Mouse (Mus musculus): Measurements from ENCODE around the gene Anapc1.
"Not testable (repeated sequence)": the region's sequence is repeated elsewhere in the genome, so short reads cannot be mapped to it uniquely, and the experiment has no call there.

The Anapc1 gene

DNA sequence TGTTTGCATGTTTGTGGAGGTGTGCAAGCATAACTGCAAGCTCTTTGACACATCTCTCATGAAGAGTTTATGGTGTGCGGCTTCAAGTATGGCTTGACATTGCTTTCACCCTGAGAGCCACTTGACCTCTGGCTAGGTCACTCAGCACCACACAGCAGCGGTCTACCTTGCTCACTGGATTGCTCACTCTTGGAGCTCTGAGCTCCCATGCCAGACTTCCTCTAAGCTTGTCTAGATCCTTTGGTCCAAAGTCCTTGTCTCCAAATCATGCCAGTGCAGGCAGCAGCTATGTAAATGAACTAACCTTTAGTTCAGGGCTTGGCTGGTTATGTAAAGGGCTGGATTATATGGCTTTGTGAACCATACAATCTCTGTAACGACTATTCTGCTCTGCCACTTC lies 9.2 kb upstream of the Anapc1 start:
- DNase-seq: peak; percentile 82

DNA sequence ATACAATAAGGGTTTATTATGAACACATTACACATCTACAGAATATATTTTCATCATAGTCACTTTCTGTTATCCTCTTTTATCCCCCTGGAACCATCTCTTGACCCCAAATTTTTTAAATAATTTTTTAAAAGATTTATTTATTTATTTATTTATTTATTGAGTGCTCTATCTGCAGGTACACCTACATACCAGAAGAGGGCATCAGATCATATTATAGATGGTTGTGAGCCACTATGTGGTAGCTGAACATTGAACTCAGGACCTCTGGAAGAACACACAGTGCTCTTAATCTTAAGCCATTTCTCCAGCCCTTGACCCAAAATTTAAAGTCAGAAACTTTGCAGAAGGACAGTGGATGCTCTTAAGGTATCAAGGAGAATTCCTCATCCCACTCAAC lies 7.4 kb upstream of the Anapc1 start:
- DNase-seq: no peak

DNA sequence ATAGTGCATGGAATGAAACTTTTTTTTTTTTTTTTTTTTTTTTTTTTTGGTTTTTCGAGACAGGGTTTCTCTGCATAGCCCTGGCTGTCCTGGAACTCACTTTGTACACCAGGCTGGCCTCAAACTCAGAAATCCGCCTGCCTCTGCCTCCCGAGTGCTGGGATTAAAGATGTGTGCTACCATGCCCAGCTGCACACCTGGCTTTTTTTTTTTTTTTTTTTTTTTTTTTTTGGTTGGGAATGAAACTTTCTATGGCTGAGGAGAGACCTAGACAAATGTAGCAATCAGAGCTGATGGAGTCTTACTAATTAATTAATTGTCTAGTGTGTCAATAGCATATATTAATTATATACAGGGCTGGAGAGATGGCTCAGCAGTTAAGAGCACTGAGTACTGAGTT lies 6.6 kb upstream of the Anapc1 start:
- DNase-seq: not testable (repeated sequence)

DNA sequence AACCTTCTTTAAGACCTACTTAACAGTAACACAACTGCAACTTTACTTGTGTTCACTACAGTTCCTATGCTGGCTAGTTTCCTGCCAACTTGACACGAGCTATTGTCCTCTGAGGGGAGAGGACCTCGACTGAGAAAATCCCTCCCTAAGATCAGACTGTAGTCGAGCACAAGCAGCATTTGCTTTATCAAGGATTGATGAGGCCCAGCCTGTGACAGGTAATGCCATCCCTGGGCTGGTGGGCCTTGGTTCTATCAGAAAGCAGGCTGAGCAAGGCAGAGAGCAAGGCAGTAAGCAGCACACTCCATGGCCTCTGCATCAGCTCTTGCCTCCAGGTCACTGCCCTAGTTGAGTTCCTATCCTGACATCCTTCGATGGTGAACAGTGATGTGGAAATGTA lies 6.0 kb upstream of the Anapc1 start:
- DNase-seq: no peak

DNA sequence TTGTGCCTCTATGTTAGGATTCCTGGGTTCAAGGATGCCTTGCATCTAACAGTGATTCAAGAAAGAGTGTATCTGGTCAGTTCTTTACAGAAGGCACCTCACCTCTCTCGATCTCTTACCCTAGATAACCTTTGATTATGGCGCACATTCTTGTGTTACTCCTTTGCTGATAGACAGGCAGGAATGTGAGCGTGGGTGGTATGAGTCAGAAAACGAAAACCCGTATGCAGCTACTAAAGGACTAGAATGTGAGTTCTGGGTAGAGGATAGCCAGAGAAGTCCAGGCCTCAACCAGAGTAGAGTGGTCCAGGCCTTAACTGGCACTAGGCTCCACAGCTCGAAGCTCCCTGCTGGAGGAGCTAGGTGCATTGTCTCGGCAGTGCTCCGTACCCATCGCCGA lies 5.6 kb upstream of the Anapc1 start:
- no peak for DNase-seq

DNA sequence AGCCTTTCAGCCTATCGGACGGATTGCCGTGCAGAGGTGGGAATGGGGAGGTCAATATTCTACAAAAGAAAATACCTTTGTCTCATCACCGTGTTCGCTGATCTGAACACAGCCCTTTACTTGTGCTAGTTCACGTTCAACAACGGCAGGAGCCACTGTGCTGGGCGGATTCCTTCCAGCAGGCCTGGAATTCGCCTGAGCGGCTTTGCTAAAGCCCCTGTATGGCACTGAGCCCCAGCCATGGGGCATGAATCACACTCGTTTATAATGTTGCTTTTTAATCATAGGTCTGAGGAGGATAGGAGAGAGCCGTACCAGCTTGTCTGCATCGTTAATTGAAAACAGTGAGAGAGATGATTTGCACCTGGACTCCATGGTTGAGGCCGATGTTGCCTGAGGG lies 5.1 kb upstream of the Anapc1 start:
- DNase-seq: no peak

DNA sequence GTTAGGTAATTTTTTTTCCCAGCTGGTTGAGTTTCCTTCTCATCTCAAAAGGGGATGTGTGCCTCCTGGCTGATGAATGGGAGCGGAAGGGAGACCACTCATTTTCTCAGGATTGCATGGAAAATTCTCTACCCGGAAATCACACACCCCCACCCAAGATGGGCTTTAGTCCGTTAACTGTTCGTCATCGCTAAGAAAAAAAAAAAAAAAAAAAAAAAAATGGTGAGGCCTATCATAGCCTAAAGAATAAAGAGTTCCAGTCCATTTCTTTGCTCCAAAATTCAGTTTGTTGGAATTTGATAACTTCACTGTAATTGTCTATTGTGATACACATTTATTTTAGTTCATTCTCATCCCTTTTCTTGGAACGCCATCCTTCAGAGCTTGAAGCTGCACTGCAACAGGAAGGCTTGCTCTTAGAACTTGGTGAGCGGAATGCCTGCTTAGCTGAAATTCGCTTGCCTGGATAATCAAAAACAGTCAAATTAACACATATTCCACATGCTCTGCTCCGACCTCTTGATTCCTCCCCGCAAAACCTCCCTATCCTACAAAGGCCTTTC lies 448 bp upstream of the Anapc1 start:
- DNase-seq: no peak

DNA sequence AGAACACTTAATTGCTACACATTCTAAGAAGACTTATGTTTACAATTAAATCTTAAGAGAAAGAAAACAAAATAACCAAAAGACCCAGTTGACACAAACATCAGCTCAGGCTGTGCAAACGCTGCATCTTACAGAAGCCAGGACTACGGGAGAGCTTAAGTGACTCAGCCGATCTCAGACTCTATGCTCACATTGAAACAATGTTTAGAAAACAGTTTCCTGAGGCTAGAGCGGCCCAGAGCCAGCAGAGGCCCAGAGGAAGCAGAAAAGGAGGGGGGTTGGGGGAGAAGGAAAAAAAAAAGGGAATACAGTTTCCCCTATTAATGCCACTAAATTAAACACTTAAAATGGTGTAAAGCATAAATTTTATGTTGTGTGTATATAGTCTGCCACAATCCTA lies 6.5 kb downstream of the Anapc1 start:
- DNase-seq: no peak

DNA sequence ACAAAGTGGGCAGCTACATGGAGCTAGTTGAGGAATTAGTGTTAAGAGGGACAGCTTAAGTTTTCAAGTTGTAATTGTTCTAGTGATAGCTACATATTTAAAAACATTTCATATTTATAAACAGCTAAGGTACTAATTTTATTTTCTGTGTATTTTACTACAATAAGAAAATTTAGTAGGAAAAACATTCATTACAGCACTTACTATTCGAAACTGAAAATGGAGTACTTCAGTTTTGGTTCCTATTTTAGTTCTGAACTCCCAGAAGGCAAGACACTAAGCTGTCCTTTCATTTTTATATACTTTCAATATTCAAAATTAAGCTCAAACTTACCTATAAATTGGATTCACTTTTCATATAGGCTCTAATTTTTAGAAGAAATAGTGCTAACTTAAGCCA lies 66.6 kb downstream of the Anapc1 start:
- no peak for DNase-seq

DNA sequence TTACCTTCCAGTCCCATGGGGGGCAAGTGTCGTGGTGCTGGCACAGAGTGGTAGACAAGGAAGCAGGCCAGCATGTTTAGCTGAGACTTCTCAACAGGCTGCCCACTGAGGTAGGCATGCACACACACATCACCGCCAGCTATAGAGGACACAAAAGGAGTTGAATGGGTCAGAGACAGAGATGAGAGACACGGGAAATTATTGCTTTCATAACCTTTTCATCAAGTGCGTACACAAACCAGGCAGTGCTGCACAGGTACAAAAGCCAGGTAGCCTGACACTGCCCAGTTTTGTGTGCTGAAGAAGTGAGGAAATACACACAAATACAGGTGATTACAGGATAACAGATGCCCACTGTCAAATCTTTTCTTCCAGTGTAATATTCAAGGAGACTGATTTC lies 71.8 kb downstream of the Anapc1 start:
- no peak for DNase-seq

DNA sequence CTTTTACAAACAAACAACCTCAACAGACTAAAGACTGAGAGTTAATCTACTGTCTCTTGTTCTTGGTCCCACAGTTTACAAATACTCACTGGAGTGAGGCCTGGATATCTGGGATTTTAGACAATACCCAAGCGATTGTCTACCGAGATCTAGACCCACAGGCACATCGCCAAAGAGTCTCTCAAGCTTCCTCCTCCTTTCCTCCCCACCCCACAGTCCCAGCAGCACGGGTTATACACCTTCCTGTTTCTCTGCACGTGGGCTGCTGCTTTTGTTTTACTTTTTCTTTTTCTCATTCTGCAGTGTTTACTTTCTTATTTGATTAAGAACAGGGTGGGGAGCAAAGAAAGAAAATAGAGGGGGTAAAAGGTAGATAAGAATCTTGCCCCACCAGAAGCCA lies 73.8 kb downstream of the Anapc1 start:
- no peak for DNase-seq

DNA sequence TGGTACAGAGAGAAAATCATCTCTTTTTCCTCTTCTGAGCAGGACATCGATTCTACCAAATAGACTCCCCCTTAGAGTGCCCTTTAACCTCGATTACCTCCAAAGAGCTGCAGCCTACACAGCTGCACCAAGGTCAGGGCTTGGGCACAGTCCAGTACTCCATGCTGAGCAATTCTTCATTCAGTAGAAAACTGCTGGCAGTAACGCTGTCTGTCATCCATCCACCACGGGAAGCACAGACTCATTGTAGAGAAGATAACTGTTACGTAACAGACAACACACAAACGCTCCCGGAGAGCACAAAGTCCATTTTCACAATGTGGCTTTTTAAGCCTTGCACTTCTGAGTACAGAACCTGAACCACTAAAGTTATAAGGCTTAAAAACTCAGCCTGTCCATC lies 74.9 kb downstream of the Anapc1 start:
- DNase-seq: peak; percentile 70

DNA sequence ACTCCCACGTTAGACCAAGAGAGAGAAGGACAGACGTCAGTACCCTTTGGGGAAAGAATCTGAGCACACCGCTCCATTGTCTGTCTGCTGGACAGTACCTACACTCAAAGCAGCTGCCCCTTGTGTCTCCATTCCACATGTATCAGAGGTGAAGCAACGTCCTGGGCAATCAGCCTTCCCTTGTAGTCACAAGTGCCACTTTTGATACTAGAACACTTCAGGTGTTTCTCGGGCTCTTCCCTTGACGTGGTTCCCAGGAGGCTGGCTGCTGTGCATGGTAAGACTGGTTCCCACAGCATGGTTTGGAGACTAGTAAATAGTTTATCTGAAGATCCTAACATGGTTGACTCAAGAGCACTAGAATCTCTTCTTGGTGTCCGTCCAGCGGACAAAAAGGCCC lies 76.0 kb downstream of the Anapc1 start:
- no peak for DNase-seq

DNA sequence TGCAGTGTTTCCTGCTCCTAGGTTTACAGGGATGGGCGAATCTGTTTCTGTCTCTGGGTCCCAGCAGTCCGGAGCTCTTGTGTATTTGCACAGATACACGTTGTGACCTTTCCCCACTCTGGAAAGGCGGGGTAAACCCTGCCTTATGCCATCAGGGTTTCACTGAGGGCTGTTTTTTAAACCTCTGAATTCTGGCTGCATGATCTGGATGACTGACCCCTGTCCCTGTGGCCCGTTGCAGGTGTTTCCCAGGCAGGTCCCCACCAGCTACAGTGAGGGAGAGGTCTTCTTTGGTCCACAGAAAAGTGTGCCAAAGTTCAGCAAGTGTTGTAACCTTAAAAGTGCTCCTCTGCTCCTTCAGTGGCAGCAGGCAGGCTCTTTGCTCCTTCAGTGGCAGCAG lies 77.9 kb downstream of the Anapc1 start:
- DNase-seq: no peak

DNA sequence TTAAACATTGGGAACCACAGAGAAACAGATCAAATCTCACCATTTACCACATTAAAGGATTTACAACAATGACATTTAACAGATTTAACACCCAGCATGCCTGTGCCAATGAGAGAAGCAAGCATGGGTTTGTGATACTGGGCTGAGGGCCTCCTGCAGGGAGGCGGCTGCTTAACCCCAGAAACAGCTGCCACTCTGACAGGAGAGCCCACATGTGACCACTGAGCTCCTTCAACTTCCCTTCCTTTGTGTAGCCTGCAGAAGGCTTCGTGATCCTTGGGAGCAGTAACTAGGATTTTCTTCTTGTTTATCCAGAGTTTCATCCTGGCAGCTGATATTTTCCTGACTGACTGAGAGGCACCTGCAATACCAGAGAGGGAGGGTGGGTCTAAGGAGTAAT lies 85.7 kb downstream of the Anapc1 start:
- no peak for DNase-seq

DNA sequence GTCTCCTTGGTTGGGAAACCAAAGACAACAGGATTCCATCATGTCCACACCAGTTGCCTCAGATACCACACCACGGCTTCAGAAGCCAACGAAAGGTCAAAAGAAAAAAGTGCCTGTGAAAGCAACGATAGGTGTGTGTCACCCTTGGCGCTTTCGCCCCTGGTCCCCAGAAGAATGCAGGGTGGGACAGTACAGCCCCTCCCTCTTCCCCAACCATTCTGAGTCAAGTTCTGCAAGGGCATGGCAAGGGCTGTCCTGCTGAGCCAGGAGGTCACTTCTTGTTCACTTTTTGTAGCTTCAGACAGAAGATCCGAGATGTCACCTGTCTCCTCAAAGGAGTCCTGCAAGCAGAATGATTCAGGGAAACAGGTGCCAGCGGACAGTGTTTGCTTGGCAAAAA lies 94.9 kb downstream of the Anapc1 start:
- no peak for DNase-seq

DNA sequence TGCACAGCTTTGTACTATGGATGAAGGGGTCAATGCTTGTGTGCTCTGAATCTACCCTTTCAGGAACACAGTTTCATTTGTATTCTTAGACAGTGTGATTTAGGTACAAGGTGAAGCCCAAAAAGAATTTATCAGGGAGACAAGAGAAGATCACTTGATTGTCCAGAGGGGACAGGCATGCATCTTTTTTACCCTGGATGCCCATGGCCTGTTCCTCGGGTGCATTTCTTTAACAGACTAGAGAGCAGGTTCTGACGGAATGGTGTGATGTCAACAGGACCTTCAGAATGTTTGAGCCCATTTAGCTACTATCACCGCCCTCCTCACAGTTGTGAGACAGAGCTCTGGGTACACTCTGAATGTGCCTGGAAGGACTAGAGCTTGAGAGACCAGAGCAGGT lies 96.3 kb downstream of the Anapc1 start, which contains the start of gene Spdye4c:
Gene Spdye4c, plus strand, starts transcription at position 301 of the 400 bp plus-strand sequence.
- no peak for DNase-seq

DNA sequence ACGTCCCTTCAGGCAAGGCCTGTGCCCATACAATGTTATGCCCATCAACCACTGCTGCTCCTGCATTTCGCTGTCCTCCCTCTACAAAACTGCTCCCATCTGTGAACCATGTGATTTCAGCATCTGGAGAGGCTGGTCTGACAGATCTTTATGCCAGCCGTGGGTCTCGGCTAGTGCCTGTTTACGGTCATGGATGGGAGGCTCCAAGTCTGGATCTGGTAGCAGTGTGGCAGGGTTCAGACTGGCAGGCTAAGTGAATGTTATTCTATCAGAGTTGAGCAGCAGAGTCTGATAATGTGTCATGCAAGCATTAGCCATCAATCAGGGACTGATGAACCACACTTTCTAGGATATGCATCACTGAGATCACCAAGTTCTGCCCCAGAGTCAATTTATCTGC lies 104.3 kb downstream of the Anapc1 start:
- DNase-seq: no peak

DNA sequence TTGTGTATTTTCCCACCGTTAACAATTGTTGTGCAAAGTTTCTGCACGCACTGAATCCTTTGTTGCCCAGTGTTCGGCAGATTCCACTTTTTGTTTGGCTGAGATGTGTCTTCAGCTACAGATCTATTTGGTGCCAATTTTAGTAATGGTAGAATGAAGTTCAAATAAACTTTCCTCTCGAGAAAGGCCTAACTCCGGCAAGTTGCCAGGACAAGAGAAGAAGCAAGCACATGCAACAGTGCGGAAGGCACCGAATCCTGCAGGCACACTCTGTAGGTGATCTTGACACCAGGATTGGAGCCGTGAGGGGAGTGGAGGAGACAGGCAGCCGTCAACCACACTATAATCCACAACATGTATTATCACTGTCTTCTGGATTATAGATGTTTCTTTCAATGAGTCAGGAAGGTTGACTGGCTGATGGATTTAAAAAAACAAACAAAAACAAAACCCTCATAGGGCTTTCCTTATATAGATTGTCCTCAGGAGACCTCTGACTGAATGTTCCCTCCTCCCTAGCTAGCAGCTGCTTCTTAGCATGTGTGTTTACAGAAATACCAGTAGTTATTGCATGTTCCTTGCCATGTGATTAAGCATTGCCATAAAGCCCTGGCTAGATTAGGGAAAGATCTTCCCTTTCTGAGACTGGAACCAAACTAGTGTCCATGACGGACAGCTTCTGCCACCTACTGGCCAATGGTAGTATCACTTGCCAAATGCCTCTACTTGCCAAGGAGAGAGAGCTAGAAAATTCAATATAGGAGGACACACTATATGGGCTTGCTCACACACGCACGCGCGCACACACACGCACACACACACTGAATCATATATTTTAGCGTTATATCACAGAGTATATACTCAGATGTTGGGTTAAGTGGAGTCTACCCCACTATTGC lies 114.2 kb downstream of the Anapc1 start:
- DNase-seq: peak; percentile 49

DNA sequence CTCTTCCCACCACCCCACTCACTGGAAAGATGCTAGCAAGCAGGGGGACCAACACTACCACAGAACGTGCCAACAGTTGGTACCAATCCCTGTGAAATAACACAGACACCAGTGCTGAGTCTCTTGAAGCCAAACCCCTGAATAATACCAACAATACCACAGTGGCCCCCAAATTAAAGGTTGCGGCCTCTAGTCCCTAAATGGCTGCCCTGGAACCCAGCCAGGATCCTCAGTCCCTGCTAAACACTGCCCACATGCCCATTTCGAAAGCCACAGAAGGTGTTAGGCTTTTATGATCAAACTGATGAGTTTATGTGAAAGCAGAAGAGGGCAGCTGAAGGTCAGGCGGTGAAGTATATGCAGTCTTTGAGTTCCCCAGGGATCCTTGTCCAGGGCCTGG lies 116.2 kb downstream of the Anapc1 start:
- DNase-seq: no peak

DNA sequence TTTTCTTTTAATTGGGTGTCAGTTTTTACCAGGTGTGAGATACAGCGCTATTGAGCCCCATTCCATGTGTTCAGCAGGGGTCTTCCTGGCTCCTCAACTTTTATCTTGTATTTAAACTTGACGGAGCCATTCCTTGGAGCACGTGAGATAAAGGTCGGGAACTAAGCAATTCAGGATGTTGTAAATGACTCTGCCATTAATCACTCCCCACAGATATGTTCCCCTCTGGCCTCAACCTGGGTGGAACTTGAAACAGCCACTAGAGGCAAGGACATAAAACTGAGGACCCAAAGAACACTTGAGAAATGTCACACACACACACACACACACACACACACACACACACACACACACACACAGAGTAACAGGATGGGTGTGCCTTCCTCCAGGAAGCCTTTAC lies 118.7 kb downstream of the Anapc1 start:
- DNase-seq: no peak

DNA sequence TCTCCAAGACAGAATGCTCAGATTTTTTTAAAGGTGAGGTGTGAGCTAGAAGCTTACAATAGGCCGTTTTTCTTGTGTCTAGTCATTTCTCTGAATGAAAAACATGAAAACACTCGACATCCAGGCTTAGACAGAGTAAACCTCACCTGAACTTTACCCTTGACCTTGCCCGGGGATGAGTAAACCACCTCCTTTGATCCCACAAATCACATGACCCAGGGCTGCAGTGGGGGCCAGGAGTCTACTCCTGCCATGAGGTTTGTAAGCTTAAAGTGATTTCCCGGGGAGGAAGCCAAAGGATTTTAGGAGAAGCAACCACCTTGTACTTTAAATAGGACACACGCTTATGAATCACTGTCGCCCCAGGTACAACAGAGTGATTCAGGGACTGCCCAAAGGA lies 119.2 kb downstream of the Anapc1 start:
- DNase-seq: no peak

DNA sequence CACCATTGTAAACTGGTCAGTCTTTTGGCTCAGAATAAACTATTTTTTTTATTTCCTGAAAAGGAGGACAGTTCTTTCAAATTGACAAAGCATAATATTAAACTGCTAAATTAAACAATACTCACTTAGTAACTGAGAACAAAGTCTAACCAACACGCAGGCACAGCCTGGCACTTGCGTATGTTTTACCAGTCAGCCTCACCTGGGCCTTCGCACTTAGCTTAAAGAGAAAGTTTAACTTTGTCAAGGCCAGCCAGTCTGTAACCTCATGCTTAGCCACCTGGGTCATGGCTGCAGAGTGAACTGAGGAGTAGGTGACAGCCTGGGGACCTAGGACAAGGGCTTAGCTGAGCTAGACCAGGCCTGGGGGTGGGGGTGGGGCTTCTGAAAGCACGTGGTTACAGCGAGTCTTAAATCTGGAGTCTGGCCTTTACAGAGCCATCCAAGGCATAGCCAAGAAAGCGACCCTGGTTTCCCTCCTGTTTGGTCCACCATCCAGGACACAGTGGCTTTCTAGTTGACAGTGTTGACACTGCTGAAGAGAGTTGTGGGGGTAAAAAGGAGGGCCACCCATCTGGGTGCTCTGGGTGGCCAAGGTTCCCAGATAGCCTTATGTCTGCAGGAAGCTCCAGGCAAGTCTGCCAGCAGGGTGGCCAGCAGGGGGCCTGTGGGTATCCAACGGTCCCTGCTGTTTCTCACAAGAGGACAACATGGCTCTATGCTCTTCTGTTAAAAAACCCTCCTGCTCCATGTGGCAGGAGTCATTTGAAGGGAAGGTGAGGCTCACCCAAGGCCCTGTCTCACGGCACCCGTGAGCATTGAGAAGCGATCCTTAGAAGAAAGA lies 120.7 kb downstream of the Anapc1 start:
- no peak for DNase-seq

DNA sequence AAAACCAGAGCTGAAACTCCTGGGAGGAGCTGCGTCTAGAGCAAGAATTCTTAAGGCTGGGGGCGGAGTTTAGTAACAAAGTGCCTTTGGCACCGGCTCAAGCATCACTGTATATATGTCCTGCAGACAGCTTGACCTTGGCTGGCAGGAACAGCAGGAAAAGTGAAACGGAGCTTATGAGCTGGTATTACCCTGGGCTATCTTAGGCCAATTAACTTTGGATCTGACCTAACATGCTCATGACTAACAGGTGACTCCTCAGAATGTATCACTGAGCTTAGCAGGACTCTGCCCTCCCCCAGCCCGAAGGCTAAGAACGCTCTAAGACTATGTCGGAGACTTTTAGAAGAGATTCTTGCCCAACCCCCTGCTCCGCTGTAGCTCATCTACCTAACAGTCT lies 121.3 kb downstream of the Anapc1 start:
- DNase-seq: no peak

All from kidney, adult 11 months (tissue).